Mouse (Mus musculus): ENCODE data around the gene Exph5.

Exph5 gene

DNA sequence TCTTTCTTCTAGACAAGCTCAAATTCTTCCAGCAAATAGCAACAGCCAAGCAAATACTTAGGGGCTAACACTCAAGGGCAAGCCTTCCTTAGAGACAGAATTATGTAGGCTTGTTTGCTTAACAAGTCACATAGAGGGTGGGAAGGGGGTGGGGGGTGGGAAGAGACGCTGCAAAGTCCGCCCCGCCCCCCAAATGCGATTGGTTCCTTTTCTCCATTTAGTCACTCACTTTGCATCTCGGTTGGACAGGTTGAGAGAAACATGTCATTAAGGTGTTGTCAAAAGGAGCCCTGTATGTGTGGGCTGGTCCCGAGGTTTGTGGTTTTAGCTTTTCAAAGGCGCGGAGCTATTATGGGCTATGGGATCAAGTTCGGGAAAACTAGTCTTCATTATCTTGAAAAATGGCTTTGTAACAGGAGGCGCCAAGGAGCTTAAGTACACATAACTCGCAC, at the start of gene Exph5:
Gene Exph5, plus strand, starts transcription at position 402 of the 452 bp plus-strand sequence.
- DNase-seq (ENCODE audit: extremely low spot score) = peak; percentile 44

DNA sequence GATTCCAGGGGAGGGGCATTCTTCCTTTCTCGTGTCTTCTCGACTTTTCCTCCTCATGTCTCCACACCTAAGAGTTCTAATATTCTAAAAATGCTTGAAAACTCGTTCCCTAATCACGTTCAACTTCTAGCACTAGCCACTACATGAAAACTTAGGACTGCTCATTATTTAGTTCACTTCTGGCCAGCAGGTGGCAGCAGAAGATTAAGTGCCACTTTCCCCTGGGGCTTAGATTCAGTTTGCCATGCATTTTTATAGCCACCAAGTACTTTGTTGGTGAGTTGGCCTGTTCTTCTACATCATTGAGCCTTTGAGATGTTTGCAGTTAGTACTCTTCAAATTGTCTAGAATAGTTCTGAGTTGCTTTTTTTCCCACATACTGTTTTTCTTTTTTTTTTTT, 47.1 kb upstream of the Exph5 start:
- peak; percentile 50 for DNase-seq (ENCODE audit: extremely low spot score)

DNA sequence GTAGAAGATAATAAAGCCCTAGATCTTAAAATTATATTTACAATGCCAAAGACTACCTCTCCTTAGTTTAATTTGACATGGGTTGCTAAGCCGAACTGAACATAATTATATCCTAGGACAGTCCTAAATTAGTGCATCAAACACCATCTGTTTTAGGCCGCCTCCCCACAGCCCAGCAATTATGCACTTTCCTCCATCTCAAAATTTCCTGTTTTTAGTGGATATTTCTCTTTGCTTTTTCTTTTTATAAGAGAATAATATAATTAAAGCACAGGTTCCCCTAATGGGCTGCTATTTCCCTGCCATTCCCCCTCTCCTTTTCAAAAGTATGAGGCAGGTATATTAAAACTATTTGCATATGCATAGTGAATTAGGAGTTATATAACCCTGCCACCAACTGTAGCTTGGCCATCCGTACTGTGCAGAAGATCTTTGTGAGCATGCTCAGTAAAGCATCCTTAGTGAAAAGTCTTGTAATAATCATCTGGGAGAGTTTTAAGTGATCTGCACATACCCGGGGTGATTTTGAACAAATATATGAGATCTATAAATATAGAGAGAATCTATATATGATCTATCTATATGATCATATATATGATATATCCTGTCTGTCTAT, 44.7 kb upstream of the Exph5 start:
- DNase-seq (ENCODE audit: extremely low spot score) = no peak

DNA sequence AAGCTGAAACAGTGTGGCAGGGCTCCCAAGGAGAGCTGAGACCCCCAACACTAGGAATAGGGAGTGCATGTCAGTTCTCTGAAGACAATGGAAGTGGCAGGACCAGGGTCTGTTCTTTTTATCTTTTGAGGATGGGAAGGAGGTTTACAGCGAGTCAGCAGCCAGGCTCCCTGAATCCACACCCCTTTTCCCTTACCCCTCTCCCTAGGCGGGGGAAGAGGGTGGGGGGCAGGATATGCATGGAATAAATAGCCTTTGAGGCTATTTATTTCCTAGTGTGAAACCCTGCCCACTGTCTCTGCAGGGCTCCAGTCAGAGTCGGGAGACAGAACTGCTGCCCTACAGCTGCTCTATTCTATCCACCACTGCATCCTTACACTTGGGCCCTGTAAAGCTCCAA, 43.7 kb upstream of the Exph5 start:
- DNase-seq (ENCODE audit: extremely low spot score) = no peak

DNA sequence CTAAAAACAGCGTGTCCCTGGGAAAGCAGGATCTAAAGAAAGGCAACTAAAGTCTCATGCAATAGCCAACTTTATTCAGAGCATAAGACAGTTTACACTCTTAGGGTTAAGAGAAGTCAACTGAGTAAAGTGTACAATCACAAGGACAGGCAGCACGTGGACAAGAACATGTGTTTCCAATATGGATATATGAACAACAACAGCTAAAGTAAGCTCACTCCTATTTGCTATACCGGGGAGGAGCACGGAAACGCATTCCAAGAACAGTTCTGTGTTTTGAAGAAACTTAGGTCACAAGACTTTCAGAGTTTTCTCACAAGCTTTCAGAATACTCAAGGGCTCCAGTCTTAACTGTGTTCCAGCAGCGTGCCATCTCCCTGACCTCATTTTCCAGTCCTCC, 43.3 kb upstream of the Exph5 start:
- no peak for DNase-seq (ENCODE audit: extremely low spot score)

DNA sequence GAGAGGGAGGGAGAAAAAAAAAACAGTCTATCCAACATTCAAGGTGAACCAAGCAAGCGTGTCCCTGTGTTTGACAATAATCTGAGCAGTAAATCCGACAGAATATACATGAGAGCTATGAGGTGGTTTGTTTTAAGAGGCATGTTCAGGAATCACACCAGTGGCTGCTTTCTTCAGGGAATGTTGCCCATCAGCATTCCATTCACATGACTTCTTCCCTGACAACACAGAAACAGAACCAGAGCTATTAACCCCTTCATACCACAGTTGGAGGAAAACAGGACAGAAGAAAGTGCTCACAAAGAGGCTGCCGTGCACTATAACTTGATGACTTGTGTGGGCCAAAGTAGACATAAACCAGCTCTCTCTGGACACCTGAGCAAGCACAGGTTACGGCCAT, 37.1 kb upstream of the Exph5 start:
- DNase-seq (ENCODE audit: extremely low spot score) = no peak

DNA sequence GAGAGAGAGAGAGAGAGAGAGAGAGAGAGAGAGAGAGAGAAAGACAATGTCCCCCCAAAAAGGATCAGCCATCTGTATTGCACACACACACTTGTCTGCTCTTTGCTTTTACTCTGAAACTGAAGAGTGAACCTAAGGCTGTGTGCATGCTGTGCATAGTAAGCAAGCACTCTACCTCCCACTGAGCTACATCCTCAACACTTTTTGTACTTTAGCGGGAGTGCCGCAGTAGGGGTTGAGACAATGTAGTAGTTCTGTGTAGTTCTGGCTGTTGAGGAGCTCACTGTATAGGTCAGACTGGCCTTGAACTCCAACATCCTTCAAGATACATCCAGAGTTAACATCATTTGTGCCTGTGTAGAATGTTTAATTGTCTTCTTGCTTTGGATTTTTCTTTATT, 35.9 kb upstream of the Exph5 start:
- DNase-seq (ENCODE audit: extremely low spot score) = no peak

DNA sequence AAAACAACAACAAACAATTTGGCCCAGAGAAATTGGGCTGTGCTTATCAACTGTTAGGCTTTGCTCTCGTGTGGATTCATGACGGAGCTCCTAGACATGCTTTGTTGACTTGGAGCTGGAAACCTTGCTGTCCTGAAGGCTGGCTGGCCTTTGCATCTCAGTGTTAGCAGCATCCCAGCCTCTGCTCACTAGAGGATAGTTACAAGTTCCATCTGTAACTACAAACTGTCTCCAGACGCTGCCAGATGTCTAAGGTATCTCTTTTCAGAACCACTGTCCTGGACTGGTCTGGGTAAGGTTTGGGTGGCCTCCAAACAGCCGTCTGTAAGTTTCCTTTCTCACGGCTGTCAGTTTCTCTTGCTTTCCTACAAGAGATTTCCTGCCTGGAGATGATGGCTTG, 33.4 kb upstream of the Exph5 start:
- DNase-seq (ENCODE audit: extremely low spot score) = no peak

DNA sequence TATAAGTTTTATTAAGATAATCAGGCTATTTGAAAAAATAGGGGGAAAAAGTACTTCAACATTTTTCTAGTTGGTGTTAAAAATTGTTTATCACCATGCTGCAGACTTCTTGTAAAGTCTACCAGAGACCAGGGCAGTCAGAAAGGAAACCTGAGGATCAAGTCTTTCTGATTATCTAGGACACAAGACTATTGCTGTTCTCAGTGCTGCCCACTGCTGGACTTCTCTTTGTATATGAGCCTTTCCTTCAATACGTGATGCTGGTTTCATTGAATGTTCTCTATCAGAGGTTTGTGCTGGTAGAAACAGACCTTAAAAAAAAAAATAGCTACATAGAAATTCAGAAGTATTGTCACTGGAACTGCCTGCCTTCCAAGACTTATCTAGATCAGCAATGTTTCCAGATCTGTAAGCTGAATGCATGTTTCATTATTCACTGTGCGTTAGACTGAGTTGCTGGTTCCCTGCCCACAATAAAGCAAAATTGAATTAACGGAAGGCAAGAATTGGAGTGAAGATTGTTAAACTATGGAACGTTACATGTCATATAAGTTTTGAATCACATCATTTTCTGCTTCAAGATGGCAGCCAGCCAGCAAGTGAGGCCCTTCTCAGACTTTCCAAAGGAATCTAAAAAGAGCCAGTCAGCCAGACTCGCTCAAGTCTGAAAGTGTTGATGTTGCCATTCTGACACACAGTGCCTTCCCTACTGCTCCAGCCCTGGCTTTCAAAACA, 32.6 kb upstream of the Exph5 start:
- no peak for DNase-seq (ENCODE audit: extremely low spot score)

DNA sequence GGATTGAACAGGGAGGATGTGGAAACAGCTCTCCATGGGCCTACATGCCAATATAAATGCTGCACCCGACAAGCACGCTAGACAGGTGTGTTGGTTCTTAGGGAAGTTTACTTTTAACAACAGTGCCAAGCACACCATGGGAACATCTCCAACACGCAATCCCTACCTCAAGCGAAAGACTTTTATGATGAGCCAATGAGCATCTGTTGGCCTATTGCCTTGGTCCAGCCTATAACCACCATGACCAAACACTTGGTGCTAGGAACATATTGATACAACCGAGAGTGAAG, 32.1 kb upstream of the Exph5 start:
- no peak for DNase-seq (ENCODE audit: extremely low spot score)

DNA sequence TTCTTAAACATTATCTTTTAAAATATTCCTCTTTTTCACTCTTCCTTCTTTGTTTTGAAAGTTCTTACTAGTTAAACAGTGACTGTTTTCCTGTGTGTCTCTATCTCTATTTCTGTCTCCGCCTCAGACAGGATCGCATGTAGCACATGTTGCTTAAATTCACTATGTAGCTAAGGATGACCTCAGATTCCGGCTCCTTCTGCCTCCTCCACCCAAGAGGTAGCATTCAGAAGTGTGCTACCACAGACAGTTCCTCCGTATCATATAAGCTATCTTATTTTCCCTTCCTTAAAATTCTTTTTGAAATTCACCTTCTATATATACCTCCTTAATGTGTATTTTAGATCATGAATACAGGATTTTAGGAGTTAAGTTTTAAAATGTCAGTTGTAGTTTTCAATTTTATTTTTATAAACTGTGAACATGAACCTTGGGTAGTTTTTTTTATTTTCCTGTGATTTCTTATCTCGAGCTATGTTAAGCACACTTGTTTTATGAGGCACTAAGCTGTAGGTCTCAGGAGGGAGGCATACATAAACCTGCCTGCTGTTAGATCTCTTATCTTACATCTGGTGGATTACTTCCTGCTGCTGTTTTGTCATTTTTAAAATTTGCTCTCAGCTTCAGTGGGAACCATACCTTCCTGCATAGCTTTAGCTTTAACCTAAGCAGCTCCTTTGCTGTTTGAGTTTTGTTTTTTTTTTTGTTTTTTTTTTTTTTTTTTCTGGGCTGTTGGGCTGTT, 30.0 kb upstream of the Exph5 start:
- DNase-seq (ENCODE audit: extremely low spot score) = no peak

DNA sequence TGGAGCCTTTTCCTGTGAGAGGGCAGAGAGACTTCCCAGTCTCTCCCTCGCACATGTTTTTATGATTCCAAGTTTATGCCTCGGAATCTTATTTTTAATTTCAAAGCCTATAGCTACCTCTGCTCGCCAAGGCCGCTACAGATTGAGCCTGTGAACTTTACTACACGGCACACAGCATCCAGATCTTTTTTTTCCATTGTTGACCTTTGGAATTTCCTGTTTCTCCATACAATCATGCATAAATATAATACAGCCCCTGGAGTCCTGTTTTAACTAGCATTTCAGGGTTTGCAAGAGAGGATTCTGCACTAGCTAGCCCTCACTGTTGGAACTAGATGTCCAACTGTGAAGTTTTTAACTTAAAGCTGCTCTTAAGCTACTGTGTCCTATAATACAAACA, 29.3 kb upstream of the Exph5 start:
- no peak for DNase-seq (ENCODE audit: extremely low spot score)

DNA sequence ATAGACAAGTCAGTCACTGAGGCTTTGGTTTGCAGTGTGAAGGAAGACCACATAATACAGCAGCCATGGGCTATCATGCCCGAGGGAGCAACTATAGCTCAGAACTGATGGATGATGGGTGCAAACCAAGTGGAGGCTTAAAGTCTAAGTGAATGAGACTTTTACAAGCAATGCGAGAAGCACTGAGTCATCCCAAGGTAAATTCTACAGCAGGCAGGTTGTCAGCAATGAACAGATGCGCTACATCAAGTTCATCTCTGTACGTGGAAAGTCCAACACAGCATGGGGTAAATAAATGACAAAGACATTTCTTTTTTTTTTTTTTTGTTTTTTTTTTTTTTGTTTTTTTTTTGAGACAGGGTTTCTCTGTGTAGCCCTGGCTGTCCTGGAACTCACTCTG, 28.8 kb upstream of the Exph5 start:
- no peak for DNase-seq (ENCODE audit: extremely low spot score)

DNA sequence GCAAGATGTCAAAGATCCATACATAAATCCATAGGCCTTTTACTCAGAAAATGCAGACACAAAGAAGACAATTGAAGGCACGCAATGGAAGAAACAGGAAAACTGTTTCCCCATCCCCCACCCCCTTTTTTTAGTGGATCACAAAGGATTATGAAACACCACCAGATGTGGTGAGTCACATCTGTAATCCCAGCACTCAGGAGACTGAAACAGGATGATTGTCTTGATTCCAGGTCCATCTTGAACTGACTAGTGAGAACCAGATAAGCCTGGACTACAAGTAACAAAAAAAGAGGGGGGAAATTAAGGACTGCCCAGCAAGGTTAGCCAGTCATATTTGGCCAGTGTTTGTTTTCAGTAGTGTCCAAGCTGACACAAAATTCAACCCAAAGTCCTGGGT, 25.1 kb upstream of the Exph5 start:
- no peak for DNase-seq (ENCODE audit: extremely low spot score)

DNA sequence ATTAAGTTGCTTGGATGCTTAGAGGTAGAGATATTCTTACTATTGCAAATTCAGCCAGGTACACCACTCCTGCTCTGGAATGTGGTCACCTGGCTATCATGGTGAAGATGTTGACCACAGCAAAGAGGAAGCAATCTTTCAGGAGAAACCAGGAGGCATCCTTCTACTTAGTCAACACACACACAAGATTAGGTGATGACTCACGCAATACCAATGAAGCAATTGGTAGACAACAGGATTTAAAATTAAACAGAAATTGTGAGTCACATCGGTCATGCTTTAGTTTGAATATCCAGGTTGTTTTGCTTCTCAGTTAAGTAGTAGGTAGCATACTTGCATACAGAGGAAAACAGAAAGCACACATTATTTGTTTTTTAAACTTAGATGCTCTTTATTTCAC, 22.5 kb upstream of the Exph5 start:
- no peak for DNase-seq (ENCODE audit: extremely low spot score)

DNA sequence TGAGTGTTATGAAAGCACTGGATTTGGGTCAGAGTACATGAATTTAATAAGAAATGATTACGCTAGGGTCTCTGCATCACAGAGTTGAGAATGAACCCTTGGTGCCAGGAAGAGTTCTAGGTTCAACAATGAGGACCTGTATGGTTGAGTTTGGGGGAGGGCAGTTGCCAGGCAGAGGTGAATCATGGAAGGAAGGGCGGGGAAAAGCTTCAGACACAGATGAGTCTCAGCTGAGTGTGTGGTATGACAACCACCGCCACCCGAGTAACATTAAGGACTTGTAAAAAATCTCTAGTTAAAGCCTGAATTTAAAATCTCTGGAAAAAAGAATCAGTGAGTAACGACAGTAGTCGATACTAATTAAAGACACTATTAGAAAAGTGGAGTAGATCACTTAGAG, 14.7 kb upstream of the Exph5 start:
- no peak for DNase-seq (ENCODE audit: extremely low spot score)

DNA sequence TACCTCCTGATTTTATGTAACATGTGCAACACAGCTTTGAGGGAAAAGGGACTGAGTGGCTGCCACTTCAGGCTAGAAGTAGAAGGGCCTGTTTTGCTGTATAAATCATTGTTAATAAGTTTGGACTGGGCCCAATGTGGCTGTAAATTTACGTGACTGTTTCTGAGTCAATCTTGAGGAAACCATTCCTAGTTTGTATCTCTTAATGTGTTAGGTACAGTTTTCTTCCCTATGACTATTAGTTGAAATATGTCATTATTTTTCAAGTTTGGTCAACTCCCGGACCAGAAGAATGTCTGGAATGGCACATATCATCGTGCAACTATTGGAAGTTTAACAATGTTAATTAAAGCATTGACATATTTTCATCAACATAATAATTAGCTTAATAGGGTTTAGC, 11.5 kb upstream of the Exph5 start:
- no peak for DNase-seq (ENCODE audit: extremely low spot score)

DNA sequence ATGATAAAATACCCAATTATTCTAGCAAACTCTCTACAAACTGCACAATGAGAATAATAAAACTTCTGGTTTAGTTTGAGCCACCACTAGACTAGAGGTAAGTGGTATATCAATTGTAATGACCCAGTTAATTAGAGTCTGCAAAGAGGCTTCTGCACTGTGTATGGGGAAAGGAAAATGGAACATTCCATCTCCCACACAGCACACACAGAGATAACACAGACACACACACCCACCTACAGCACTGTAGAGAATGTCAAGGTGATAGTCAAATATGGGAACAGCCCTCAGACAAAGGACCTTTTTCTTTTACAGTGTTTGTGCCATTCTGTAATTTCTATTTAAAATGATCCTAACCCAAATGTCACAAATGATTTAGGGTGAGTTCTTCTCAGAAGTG, 8.6 kb upstream of the Exph5 start:
- DNase-seq (ENCODE audit: extremely low spot score) = no peak

DNA sequence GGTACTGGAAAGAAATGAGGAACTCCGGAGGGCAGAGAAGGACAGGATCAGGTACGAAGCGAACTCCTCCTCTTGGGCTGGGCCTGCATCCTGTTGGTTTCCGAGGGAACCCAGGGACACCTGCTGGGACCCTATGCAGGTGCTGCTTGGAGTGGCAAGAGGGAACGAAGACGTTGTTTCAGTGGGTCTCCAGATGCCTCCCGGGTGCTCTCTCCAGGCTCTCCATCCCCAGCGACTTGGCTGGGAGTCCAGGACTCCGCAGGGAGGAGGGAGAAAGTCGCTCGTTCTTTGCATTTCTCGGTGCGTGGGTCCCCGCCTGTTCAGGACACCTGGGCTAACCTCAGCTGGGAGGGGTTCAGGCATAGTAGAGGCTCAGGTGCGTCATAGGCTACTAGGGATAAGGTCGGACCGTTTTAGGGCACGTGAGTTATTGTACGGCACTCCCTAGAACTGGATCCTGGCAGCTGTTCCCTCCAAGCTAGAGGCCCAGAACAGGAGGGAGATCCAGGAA, 386 bp downstream of the Exph5 start:
- peak; percentile 10 for DNase-seq (ENCODE audit: extremely low spot score)

DNA sequence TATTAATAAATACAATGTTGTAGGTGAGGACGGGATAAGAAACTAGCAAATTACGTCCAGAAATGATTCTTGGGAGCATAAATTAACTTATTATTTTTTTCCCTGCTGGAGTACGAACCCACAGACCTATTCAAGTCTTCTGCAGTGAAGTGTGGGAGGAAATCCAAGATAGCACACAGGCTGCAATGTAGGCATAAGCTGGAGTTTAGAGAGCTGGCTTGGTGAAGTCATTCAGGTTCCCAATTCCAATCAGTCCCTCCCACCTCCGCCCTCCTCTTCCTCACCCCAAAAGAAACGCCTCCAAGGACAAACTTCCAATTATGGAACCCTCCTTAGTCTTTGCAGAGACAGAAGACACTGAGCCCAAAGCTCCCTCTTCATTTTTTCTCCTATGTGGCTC, 945 bp downstream of the Exph5 start:
- DNase-seq (ENCODE audit: extremely low spot score) = no peak

DNA sequence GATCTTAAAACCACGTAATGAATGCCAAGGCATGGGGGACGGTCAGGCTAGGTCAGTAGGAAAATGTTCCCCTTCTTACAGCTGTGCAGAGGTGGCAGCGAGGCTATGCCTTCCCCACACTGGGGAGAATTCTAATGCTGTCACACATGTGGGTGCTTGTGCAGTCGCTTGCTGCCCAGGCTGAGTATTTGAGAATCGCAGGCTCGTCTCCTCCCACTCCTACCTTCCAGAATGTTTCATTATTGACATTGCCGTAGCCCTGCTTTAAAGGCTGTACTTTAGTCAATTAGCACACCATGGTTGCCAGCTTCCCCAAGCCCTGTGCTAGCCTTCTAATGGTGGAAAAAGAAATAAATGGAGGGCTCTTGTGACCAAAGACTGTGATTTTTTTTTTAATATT, 6.4 kb downstream of the Exph5 start:
- DNase-seq (ENCODE audit: extremely low spot score) = no peak

DNA sequence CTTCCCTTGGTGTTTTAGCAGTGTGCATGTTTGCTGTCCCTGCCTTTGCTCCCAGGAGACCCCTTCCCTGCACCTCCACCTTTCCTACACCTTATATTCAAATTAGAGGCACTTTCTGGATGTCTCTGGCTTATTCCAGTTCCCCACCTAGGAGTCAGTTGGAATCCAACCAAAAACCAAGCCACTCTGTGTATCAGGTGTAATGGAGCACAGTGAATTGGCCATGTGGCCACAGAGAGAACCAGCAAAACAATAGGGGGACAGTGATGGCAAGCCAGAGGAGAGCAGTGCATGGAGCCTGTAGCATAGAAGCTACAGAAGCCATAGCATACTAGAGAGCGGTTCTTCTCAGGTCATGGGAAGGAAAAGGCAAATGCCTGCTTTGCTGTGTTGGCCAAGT, 11.5 kb downstream of the Exph5 start:
- no peak for DNase-seq (ENCODE audit: extremely low spot score)
